Mouse (Mus musculus) ES-E14 (cell line): ENCODE results near the gene Kif13a. TPM values are rescaled to one million over a fixed set of nuclear protein-coding genes. Genes with fewer than 3 reads are reported as not detected.
A peak's percentile ranks its signal among the peaks of the same experiment; 100 is the strongest.

Experiments
- DNase-seq: peaks from one replicate; pipeline ENCODE4 v3.0.0-alpha.2; 2013; ENCODE audit warnings: low read depth, low spot score
- H3K27ac ChIP-seq: 2 replicates; pipeline ENCODE4 v1.5.1; 2012; ENCODE audit warnings: low read depth, mild to moderate bottlenecking, low read length, moderate library complexity, mixed read lengths; ENCODE audit not compliant: poor library complexity, insufficient read depth, severe bottlenecking
- H3K36me3 ChIP-seq: 2 replicates; pipeline ENCODE4 v1.6.1; 2012; ENCODE audit warnings: mild to moderate bottlenecking, low read length, moderate library complexity, mixed read lengths; ENCODE audit not compliant: control insufficient read depth, poor library complexity, insufficient read depth, severe bottlenecking
- H3K4me1 ChIP-seq, 2 experiments: fragments of 150-350 bp in 1 of 2; sonication (generic) in 1 of 2; 2 replicates each; pipeline ENCODE4 v1.6.1; 2012; ENCODE audit warnings: low read length in 2 of 2, mild to moderate bottlenecking in 1 of 2, mixed read lengths in 1 of 2; ENCODE audit not compliant: control insufficient read depth in 2 of 2, insufficient read depth in 2 of 2, poor library complexity in 1 of 2
- H3K4me3 ChIP-seq, 2 experiments: fragments of 150-350 bp in 1 of 2; sonication (generic) in 1 of 2; 2 replicates each; pipeline ENCODE4 v1.5.1; 2012; ENCODE audit warnings: low read length in 2 of 2, low read depth in 1 of 2, mild to moderate bottlenecking in 1 of 2, mixed read lengths in 1 of 2; ENCODE audit not compliant: insufficient read depth in 1 of 2, poor library complexity in 1 of 2, severe bottlenecking in 1 of 2
- H3K9ac ChIP-seq: 2 replicates; pipeline ENCODE4 v1.6.1; 2012; ENCODE audit warnings: low read depth, mild to moderate bottlenecking, low read length, mixed read lengths; ENCODE audit not compliant: poor library complexity, insufficient read depth, severe bottlenecking
- H3K9me3 ChIP-seq: fragments of 150-350 bp; sonication (generic); 2 replicates; pipeline ENCODE4 v1.6.1; 2012; ENCODE audit warnings: low read depth, mild to moderate bottlenecking, low read length; ENCODE audit not compliant: control insufficient read depth, insufficient read depth
- CHD2 ChIP-seq: IDR thresholded peaks from 2 replicates; pipeline ENCODE4 v1.6.1; 2014; ENCODE audit warnings: mild to moderate bottlenecking, low read depth, low read length, inconsistent platforms
- HCFC1 ChIP-seq: IDR thresholded peaks from 2 replicates; pipeline ENCODE4 v1.6.1; 2012; ENCODE audit warnings: low read length, inconsistent platforms, borderline replicate concordance; ENCODE audit not compliant: insufficient read depth
- MAFK ChIP-seq: IDR thresholded peaks from 2 replicates; pipeline ENCODE4 v1.6.1; 2014; ENCODE audit warnings: mild to moderate bottlenecking, low read depth, low read length, inconsistent platforms; ENCODE audit not compliant: insufficient read depth
- ZC3H11A ChIP-seq: IDR thresholded peaks from 2 replicates; pipeline ENCODE4 v1.6.1; 2012; ENCODE audit warnings: low read depth, mild to moderate bottlenecking, inconsistent platforms, low read length, borderline replicate concordance
- ZNF384 ChIP-seq: IDR thresholded peaks from 2 replicates; pipeline ENCODE4 v1.6.1; 2012; ENCODE audit warnings: low read depth, low read length, inconsistent platforms
- in situ Hi-C, 2 experiments: fragments of 600-800 bp; cut with MboI; formaldehyde crosslinking; loops; one replicate each; pipeline ENCODE4 v1.15.1; 2025; ENCODE audit warnings: low sequenced_read_pairs in 2 of 2, inconsistent platforms in 1 of 2; ENCODE audit not compliant: unreplicated experiment in 2 of 2
- total RNA-seq: library from RNA; depleted of rRNA; stranded (reverse); fragments of 300-350 nt; gene quantifications from 2 replicates; pipeline ENCODE4 v1.2.3, GENCODE M21; 2012

Gene Kif13a
- total RNA-seq, 1 experiment: 23.6 TPM

- in situ Hi-C loops: no loop called here
- no peaks in the 10 kb centered on the region; a peak in 2 of 4 replicates for H3K4me1 ChIP-seq
- H3K9ac ChIP-seq: no peak overlapping the region
- H3K36me3 ChIP-seq: no peaks in the 10 kb centered on the region
- no peak for DNase-seq
- H3K27ac ChIP-seq: no peak overlapping the region
- TF ChIP-seq CHD2: no peak
- no peak for TF ChIP-seq ZC3H11A
- TF ChIP-seq MAFK: no peak
- no peak for TF ChIP-seq HCFC1
- TF ChIP-seq ZNF384: no peak
- H3K4me3 ChIP-seq: no peak overlapping the region
- no peaks in the 10 kb centered on the region for H3K9me3 ChIP-seq
These were observed 192.2 kb downstream of the Kif13a start for GRCm38 (mm10) chr13:46737482-46737881.

GRCm38 (mm10) chr13:46736479-46736865 is 193.2 kb downstream of the Kif13a start:
- Histone ChIP-seq H3K4me3 (peak overlapping the region; percentile 48 to 76), H3K9me3 (no peaks in the 10 kb centered on the region), H3K4me1 (no peaks in the 10 kb centered on the region; a peak in 1 of 4 replicates), H3K27ac (no peak overlapping the region), H3K36me3 (no peaks in the 10 kb centered on the region), H3K9ac (peak overlapping the region; percentile 22; the same call in 1 of the 2 replicates)
- TF ChIP-seq MAFK (no peak), HCFC1 (no peak)
- DNase-seq: no peak
- in situ Hi-C loops: no loop called here

DNA sequence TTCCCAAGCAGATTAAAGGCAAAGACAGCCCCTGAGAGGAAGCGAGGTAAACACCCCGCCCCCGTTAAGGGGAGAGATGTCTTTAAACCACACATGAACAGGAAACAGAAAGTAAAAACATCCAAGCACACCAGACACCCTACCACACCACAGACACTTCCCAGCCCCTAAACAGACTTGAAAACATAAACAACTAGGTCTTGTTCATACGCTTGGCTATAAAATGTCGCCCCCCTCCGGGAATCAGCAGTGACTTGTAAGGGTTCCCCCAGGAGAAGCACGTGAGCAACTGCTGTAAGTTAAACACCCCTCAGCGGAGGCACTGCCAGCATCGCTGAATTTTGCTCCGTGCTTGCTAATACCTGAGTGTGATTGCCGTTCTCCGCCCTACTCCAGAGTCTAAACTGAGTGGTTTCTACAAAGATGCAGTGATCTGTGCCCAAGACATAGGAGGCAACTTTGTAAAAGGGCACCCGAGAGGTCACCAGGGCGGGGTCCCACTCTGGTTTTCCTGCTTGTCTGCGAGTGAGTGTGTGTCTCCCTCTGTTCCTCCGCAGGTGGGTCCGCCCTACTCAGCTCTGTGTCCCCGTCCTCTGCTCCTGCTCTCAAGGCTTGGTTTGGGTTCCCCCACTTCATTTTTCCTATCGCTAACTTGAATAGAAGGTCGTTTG is 193.7 kb downstream of the Kif13a start:
- Histone ChIP-seq H3K4me3 (peak overlapping the region; percentile 48 to 76), H3K4me1 (no peaks in the 10 kb centered on the region; a peak in 1 of 4 replicates), H3K36me3 (no peaks in the 10 kb centered on the region), H3K27ac (no peak overlapping the region), H3K9ac (peak overlapping the region; percentile 22; the same call in 1 of the 2 replicates), H3K9me3 (no peaks in the 10 kb centered on the region)
- in situ Hi-C loops: no loop called here
- peak; percentile 54 for DNase-seq
- TF ChIP-seq ZNF384: no peak
- no peak for TF ChIP-seq MAFK
- TF ChIP-seq HCFC1: no peak
- TF ChIP-seq ZC3H11A: no peak
- no peak for TF ChIP-seq CHD2

GRCm38 (mm10) chr13:46735219-46735807 is 194.4 kb downstream of the Kif13a start:
- in situ Hi-C loops: no loop called here
- no peaks in the 10 kb centered on the region for H3K36me3 ChIP-seq
- H3K4me3 ChIP-seq: peak overlapping the region; percentile 48 to 76; a peak in 2 of 4 replicates
- H3K4me1 ChIP-seq: no peaks in the 10 kb centered on the region; a peak in 1 of 4 replicates
- H3K27ac ChIP-seq: no peak overlapping the region
- TF ChIP-seq ZC3H11A (no peak), ZNF384 (no peak), MAFK (no peak), CHD2 (no peak), HCFC1 (no peak)
- H3K9ac ChIP-seq: peak overlapping the region; percentile 2; the same call in 1 of the 2 replicates
- DNase-seq: no peak
- H3K9me3 ChIP-seq: no peaks in the 10 kb centered on the region
